Mouse (Mus musculus): ENCODE measurements at regions not wholly inside any gene's neighbourhood (a gene's known extent, or its start where the extent isn't known, plus 50 kb on each side); places are given as distances from the start of the nearest gene placed in this dataset.
"Not testable (repeated sequence)": the region's sequence is repeated elsewhere in the genome, so short reads cannot be mapped to it uniquely, and the experiment has no call there.

DNA sequence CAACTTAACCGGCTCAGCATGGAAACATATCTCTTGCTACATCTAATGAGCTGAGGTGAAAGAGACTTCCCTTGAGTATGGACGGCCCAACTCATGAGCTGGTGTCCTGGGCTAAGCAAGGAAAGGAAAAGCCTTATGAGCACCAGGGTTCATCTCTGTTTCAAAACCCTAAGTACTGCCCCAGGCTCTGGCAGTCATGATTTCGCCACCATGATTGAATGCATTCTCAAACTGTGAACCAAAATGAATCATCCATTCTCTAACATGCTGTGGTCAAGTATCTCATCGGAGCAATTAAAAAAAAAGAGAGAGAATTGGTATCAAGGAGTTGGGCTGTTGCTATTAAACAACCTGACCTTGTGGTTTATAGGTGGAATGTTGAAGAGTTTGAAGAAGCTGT lies 803.4 kb upstream of the Sox9 start:
- no peak for DNase-seq

DNA sequence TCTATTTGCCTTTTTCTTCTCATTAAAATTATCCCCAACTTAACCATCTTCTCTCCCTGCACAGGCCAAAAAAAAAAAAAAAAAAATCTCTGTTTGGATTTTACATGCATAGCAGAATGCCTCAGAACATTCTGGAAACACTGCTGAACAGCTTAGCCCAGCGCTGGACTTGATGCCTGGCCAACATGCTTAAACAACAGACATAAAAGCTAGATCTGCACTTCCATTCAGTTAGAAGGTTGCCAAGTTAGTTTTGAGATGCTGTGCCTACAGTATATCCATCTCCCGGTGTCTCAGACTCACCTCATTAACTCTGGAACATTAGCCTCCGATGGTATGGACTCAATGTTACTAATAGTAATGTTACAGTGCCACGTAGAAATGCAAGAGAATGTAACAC lies 785.6 kb upstream of the Sox9 start:
- DNase-seq: no peak

DNA sequence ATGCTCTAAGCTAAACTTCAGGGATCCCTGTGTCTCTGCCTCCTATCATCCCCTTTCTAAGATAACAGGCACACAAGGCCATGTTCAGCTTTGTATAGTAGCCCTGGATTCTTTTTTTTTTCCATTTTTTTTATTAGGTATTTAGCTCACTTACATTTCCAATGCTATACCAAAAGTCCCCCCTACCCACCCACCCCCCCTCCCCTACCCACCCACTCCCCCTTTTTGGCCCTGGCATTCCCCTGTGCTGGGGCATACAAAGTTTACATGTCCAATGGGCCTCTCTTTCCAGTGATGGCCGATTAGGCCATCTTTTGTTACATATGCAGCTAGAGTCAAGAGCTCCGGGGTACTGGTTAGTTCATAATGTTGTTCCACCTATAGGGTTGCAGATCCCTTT lies 771.2 kb upstream of the Sox9 start:
- not testable (repeated sequence) for DNase-seq

GRCm38 (mm10) chr11:112017906-112018305 lies 764.1 kb upstream of the Sox9 start:
- DNase-seq: no peak

DNA sequence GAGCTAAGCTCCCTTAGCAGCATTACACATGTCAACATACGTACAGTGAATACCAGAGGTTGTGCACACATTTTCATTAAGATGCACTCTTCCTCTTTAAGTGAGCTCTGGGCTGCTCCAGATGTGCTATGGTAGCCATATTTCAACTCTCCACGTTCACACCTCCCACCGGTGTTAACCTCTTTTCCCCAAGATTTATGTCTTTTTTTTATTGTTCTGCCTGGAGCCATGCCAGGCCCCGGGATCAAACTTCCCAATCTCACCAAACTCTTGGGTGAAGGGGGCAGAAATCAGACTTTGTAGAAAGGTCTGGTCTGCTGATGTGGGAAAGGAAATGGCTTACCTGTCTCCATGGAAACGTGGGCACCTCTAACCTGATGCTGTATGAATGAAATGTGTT lies 754.0 kb upstream of the Sox9 start:
- no peak for DNase-seq

DNA sequence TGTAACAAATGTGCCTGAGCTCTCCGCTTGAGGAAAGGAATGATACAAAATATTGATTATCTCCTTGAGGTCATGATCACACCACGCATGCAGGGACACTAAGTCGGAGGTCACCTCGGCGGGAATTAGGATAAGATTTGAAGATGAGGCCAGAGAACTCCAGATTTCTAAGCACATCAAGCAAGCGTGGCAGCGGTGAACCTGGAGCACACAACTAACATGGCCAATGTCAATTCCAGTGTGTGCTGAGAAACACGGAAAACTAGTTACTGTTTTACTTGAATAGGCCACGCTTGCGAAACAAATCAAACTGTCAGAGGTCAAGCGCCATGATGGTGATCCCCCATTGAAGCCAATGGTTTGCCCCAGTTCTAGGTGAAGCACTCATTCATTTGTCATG lies 743.3 kb upstream of the Sox9 start:
- no peak for DNase-seq

DNA sequence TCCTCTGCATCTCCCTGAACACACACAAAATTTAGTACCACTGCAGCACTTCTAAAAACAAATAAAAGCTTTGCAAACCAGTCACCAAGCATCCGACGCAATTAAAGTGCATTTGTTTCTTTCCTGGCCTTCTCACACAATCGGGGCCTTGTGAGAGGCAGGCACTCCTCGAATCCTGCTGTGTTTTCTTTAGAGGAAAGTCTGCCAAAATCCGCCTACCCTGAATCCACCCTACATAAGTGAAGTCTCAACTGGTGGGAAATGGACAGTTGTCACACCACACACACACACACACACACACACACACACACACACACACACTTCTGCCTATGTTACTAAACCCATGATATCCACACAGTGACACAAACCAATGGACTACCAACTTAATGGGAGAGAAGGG lies 737.6 kb upstream of the Sox9 start:
- no peak for DNase-seq

DNA sequence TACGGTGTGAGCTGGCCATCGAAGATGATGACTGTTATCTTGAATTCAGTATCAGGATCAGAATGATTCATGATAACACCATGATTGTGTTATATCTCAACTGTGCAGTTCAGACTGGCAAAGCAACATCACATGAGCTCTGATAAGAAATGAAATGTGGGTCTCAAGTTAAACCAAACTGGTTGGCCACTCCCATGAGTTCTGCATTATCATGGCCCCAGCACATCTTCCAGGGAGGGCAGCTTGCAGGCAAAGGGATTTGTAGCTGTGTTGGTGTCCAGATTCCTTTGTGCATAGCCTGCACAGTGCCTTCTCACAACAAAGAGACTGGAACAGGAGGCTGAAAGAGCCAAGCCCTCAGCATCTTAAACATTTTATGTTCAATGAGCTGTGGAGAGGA lies 736.7 kb upstream of the Sox9 start:
- DNase-seq: no peak

DNA sequence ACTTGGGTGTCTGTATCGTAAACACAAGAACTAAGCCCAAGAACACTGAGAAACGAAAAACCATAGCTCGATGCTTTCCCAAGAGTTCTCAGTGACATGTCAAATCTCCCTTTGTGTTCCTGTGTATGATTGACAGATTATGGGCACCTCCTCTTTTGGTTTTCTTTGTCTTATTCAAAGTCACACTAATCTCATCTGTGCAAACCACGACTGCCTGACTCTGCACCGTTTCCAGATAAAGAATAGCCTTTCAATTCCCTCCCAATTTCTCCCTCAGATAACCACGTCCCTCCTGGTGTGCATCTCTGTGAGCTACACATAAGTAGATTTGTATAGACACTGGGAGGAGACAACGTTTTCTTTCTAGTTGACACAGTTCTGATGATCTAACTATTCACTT lies 731.7 kb upstream of the Sox9 start:
- no peak for DNase-seq

DNA sequence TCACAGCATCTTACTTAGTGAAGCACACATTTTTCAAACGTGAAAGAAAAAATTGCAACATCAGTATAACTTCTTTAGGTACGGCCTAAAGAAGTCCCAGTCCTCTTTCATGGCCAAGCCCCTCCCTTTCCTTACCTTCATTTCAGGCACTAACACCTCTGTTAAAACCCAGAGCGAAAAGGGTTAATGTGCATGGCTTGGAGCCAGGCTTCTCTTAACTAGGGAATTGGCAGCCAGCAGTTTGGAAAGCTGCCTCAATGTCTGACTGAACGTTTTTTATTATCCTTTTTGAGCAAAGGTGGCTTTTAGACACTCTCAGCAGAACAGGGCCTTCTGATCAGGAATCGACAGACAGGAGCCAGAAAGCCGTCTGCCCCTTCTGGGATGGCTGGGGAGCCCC lies 726.4 kb upstream of the Sox9 start:
- peak; percentile 4 to 20 for DNase-seq

DNA sequence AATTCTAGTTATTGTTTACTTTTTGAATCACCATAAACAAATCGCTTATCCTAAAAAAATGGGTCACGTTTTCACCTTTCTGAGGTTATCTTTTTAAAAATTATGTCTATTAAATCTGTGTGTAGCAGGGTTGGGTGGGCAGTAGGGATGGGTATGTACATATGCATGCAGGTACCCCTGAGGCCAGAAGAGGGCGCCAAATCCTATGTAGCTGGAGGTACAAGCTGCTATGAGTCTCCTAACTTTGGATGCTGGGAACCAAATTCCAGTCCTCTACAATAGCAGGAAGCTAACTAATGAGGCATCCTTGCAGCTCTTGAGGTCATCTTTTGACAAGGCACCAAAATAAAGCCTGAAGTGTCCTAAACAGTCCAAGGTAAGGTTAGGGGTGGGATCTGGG lies 714.8 kb upstream of the Sox9 start:
- DNase-seq: no peak

DNA sequence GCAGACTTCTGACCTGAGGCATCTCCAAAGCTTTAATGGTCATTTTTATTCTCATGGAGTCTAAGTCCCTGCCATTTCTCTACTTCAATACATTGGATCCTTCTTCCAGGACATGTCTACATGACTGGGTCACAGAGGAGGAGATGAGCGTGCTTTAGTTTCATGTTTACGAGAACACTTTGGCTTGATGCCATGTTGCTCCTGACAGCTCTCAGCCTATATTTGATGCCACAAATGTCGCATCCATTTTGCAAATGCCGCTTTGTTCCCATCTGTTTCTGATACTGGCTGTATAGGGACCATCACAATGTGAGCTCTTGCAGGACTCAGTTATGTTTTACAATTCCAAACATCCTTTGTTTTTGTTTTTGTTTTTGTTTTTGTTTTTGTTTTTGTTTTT lies 713.2 kb upstream of the Sox9 start:
- no peak for DNase-seq

DNA sequence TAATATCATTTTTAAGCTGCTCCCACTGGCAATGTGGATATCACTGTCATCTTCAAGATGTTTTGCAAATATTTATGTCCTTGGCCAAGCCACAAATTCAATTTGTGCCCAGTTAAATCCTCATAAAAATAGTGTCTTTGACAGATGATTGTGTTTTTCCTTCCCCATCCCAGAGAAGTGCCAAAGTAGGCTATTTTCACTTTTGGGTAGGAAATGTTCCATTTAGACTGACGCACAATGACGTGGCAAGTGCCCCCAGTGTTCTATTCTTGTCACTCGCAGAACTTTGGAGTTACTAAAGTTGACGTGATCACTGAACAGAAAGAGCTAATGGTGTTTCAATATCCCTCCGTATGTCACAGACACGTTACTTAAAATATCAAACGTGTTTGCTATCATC lies 710.5 kb upstream of the Sox9 start:
- DNase-seq: no peak

DNA sequence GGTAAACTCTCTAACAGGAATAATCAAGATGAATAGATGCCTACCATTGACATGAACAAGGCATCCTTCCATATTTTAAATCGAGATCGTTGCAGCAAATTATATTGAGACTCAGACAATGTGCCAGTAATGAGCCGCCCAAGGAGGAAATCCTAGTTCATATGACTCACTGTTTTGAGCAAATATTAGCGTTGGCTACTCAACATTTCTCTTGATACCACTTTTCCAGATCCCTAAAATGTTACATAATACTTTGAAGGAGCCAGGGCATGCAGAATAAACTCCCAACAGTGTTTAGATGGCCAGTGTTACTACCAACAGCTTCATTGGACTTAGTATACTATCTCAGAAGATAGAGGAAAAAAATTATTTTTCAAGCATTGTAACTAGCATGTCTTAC lies 700.6 kb upstream of the Sox9 start:
- DNase-seq: no peak

- no peak for DNase-seq
Observed at GRCm38 (mm10) chr11:112083019-112083418, 699.0 kb upstream of the Sox9 start.

DNA sequence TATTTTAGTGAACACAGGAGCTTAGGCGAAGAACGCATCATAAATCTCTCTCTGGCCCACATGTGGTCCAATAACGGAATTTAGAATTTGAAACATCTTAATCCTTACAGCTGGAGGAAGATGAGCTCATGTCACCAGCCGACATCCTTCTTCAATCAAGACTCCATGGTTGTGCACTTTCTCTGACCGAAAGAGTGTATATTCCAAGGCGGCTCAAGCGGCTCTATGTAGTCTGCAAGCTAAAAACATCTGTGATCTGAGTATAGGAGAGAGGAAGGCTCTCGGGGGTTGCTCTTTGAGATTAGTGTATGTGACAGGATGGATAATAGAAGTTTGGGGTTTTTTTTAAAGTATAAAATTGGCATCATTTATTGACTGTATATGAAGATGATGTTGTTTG lies 689.9 kb upstream of the Sox9 start:
- DNase-seq: no peak

GRCm38 (mm10) chr11:112095009-112095408 lies 687.0 kb upstream of the Sox9 start:
- DNase-seq: no peak

- no peak for DNase-seq
Observed at GRCm38 (mm10) chr11:112098161-112098560, 683.9 kb upstream of the Sox9 start.

DNA sequence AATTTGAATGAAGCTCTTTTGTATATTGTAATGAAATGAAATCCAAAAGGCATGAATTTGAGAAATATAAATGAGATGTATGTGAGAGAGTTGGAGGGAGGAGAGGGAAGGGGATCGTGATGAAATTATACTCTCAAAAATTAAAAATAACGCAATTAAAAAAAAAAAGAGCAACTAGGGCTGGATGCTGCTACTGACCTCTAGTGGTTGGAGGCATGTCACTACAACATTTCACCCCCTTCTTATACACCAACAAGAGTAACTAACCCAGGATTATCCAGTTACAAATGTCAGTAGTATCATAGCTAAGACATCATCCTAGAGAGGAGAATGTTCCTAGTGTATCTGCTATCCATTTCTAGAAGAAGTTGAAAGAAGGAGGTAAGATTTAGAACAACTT lies 678.8 kb upstream of the Sox9 start:
- peak in 1 of 2 experiments; percentile 1 for DNase-seq

GRCm38 (mm10) chr11:112106891-112107290 lies 675.1 kb upstream of the Sox9 start:
- DNase-seq: no peak

DNA sequence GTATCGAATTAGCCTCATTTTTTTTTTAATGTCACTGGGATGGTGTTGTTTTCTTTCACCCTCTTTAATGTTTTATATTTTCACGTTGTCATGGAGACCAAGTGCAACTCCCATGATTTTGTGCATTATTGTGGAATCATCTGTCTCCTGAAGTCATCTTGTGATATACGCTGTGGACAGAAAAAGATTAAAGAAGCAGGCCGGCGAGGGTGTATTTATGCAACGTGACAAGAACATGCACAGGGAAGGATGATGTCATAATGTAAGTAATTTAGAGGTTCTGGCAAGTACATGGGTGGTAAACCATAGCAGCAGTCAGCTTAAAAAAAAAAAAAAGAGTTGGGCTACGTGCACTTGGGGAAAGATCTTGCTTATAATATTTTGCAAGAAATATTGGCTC lies 674.7 kb upstream of the Sox9 start:
- DNase-seq: no peak

GRCm38 (mm10) chr11:112121026-112121425 lies 661.0 kb upstream of the Sox9 start:
- no peak for DNase-seq

- DNase-seq: no peak
Observed at GRCm38 (mm10) chr11:112121831-112122230, 660.2 kb upstream of the Sox9 start.

DNA sequence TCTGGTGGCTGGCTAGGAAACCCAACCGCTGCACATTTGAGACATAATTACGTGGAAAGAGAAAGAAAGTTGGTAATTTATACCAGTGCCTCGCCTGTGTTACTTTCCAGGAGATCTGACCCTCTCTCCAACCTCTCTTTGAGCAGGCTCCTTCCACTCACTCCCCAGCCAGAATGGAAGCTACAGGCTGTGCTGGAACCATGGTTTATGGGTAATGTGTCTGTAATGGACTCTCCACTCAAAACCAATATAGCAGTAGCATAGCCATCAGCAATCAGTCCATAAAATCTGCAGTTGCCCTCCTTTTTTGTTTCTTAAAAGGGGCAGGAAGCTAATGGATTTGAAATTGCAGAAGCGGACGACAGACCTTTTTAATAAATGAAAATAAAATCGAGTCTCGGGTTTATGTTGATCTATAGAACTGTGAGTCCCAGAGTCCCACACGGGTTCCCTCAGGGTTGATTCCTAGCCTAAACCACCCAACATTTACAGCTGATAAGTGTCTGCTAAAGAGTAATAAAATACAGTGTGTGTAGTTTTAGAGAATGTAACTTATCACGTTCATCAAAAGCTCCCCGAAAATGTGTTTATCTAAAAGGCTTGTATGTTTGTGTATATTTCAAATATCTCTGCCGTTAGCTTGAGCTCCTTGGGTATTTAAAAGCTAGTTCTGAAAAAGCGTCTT lies 656.6 kb upstream of the Sox9 start:
- DNase-seq: no peak

DNA sequence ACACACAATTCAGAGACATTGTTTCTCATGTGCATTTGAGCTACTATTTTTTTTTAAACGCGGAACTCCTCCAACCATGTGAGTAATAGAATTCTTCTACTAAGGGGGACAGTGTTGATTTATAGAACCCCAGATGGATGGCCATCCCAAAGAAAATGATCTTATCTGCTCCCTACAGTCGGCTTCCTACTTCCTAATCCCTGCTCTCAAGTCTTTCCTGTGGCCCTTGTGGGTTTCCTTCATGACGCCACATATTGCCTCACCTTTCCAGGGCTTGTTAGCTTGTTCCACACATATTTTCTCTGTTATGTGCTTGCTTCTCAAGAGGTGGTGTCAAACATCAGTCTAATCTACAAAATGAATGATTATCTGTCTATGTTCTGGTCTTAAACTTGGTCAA lies 651.9 kb upstream of the Sox9 start:
- no peak for DNase-seq
